Mouse (Mus musculus) urinary bladder, postnatal 14 days (tissue): ENCODE results near the gene Sertad2.

Experiments
- DNase-seq: peaks from one replicate; pipeline ENCODE4 v3.0.0; 2021; ENCODE audit warnings: low spot score

Gene Sertad2

GRCm38 (mm10) chr11:20542739-20543452, at the start of gene Sertad2:
Sertad2 (plus strand) TSS chr11:20543253.
- peak; percentile 99 for DNase-seq

GRCm38 (mm10) chr11:20493922-20494626, 49.0 kb upstream of the Sertad2 start:
- no peak for DNase-seq

- DNase-seq: no peak
Measured at GRCm38 (mm10) chr11:20500516-20500915, 42.5 kb upstream of the Sertad2 start.

GRCm38 (mm10) chr11:20501160-20501955, 41.7 kb upstream of the Sertad2 start:
- DNase-seq: no peak

- no peak for DNase-seq
Measured at GRCm38 (mm10) chr11:20513574-20513973, 29.5 kb upstream of the Sertad2 start.

- DNase-seq: no peak
Measured at GRCm38 (mm10) chr11:20514757-20515156, 28.3 kb upstream of the Sertad2 start.

- DNase-seq: no peak
Measured at GRCm38 (mm10) chr11:20521321-20521720, 21.7 kb upstream of the Sertad2 start.

- DNase-seq: no peak
Measured at GRCm38 (mm10) chr11:20522750-20523149, 20.3 kb upstream of the Sertad2 start.

- no peak for DNase-seq
Measured at GRCm38 (mm10) chr11:20524435-20524834, 18.6 kb upstream of the Sertad2 start.

- no peak for DNase-seq
Measured at GRCm38 (mm10) chr11:20525909-20526308, 17.1 kb upstream of the Sertad2 start.

GRCm38 (mm10) chr11:20527901-20528300, 15.2 kb upstream of the Sertad2 start:
- no peak for DNase-seq

GRCm38 (mm10) chr11:20531682-20531991, 11.4 kb upstream of the Sertad2 start:
- no peak for DNase-seq

- peak; percentile 63 for DNase-seq
Measured at GRCm38 (mm10) chr11:20531992-20532881, 10.8 kb upstream of the Sertad2 start.

GRCm38 (mm10) chr11:20533231-20533630, 9.8 kb upstream of the Sertad2 start:
- DNase-seq: no peak

- no peak for DNase-seq
Measured at GRCm38 (mm10) chr11:20537221-20537620, 5.8 kb upstream of the Sertad2 start.

- no peak for DNase-seq
Measured at GRCm38 (mm10) chr11:20538496-20538895, 4.6 kb upstream of the Sertad2 start.

- no peak for DNase-seq
Measured at GRCm38 (mm10) chr11:20541280-20541679, 1.8 kb upstream of the Sertad2 start.

GRCm38 (mm10) chr11:20541995-20542637, 937 bp upstream of the Sertad2 start:
- DNase-seq: no peak

GRCm38 (mm10) chr11:20543453-20544120, 534 bp downstream of the Sertad2 start:
- DNase-seq: no peak

GRCm38 (mm10) chr11:20544376-20544775, 1.3 kb downstream of the Sertad2 start:
- DNase-seq: no peak
